Mouse (Mus musculus) fat pad, adult 2 months (tissue): ENCODE data around the gene Ppp1r14c.
"Not testable (repeated sequence)": the region's sequence is repeated elsewhere in the genome, so short reads cannot be mapped to it uniquely, and the experiment has no call there.

Source experiments
- DNase-seq: peaks from one replicate; pipeline ENCODE4 v3.0.0-alpha.2; 2011; ENCODE audit warnings: low read depth, low spot score; ENCODE audit errors: extremely low read depth

The Ppp1r14c gene

GRCm38 (mm10) chr10:3398051-3398450 lies 32.2 kb downstream of the Ppp1r14c start:
- DNase-seq, result no peak

- DNase-seq, result no peak
These were observed 36.4 kb downstream of the Ppp1r14c start for GRCm38 (mm10) chr10:3402284-3402683.

GRCm38 (mm10) chr10:3403416-3404137 lies 37.7 kb downstream of the Ppp1r14c start:
- DNase-seq, result no peak

- no peak for DNase-seq
These were observed 38.5 kb downstream of the Ppp1r14c start for GRCm38 (mm10) chr10:3404362-3404761.

GRCm38 (mm10) chr10:3406280-3406679 lies 40.4 kb downstream of the Ppp1r14c start:
- no peak for DNase-seq

GRCm38 (mm10) chr10:3408036-3408661 lies 42.3 kb downstream of the Ppp1r14c start:
- DNase-seq, result no peak

- DNase-seq, result no peak
These were observed 42.8 kb downstream of the Ppp1r14c start for GRCm38 (mm10) chr10:3408699-3409098.

GRCm38 (mm10) chr10:3411222-3411621 lies 45.4 kb downstream of the Ppp1r14c start:
- DNase-seq, result no peak

- DNase-seq, result no peak
These were observed 45.8 kb downstream of the Ppp1r14c start for GRCm38 (mm10) chr10:3411639-3412038.

- no peak for DNase-seq
These were observed 49.0 kb downstream of the Ppp1r14c start for GRCm38 (mm10) chr10:3414813-3415212.

GRCm38 (mm10) chr10:3416565-3416964 lies 50.7 kb downstream of the Ppp1r14c start:
- DNase-seq, result no peak

GRCm38 (mm10) chr10:3417408-3417807 lies 51.6 kb downstream of the Ppp1r14c start:
- DNase-seq, result no peak

GRCm38 (mm10) chr10:3424016-3424415 lies 58.2 kb downstream of the Ppp1r14c start:
- no peak for DNase-seq

GRCm38 (mm10) chr10:3427689-3428399 lies 62.0 kb downstream of the Ppp1r14c start:
- no peak for DNase-seq

GRCm38 (mm10) chr10:3434848-3435474 lies 69.1 kb downstream of the Ppp1r14c start:
- no peak for DNase-seq

GRCm38 (mm10) chr10:3440722-3441471 lies 75.0 kb downstream of the Ppp1r14c start:
- no peak for DNase-seq

GRCm38 (mm10) chr10:3446748-3447147 lies 80.9 kb downstream of the Ppp1r14c start:
- DNase-seq, result not testable (repeated sequence)

- DNase-seq, result no peak
These were observed 82.8 kb downstream of the Ppp1r14c start for GRCm38 (mm10) chr10:3448699-3449098.

- no peak for DNase-seq
These were observed 86.1 kb downstream of the Ppp1r14c start for GRCm38 (mm10) chr10:3451930-3452329.

GRCm38 (mm10) chr10:3452822-3453475 lies 87.1 kb downstream of the Ppp1r14c start:
- DNase-seq, result no peak
